In genomic region chr3:37468170-37468569, GRCm38 (mm10) we compare ENCODE assay signal across 9 mouse cellular contexts. TPM values are rescaled to one million over a fixed set of nuclear protein-coding genes. Genes with fewer than 3 reads are reported as not detected.
DNase-seq lines count a peak whose midpoint lies in the region; ATAC-seq and TF ChIP-seq lines count a peak whose summit lies in the region.
"Had no signal": no experiment of that assay in that cellular context is flagged by ENCODE, and none has a peak within 500 bp of the region (broad histone marks: within the 10 kb centered on the region; RNA-seq: fewer than 3 reads in every experiment).

No protein-coding gene starts in this region.

- peak; percentile 61 for TF ChIP-seq CTCF in lung, embryonic 14.5 days (IDR thresholded peaks at IDR 0.05; ENCODE audit: low read depth)

- no peak overlapping the region for H3K27ac ChIP-seq in embryonic facial prominence, embryonic 11.5 days (replicated peaks; ENCODE audit: low read depth, low read length)
- no peak overlapping the region for H3K27ac ChIP-seq in embryonic facial prominence, embryonic 10.5 days (replicated peaks)
- no peak overlapping the region for H3K27ac ChIP-seq in lung, embryonic 14.5 days (ENCODE audit: low read depth)
- H3K27ac ChIP-seq in neural tube, embryonic 15.5 days (replicated peaks), result no peak overlapping the region
- H3K27ac ChIP-seq: embryonic facial prominence, embryonic 13.5 days had no signal

- H3K4me2 ChIP-seq in embryonic facial prominence, embryonic 11.5 days (ENCODE audit: low read depth, low read length), result no peak overlapping the region
- no peak overlapping the region for H3K4me2 ChIP-seq in lung, embryonic 14.5 days
- no peak overlapping the region for H3K4me2 ChIP-seq in neural tube, embryonic 15.5 days
- H3K4me2 ChIP-seq: embryonic facial prominence, embryonic 13.5 days had no signal

- H3K36me3 ChIP-seq in embryonic facial prominence, embryonic 11.5 days (replicated peaks; ENCODE audit: control insufficient read depth, insufficient read depth, low read depth, low read length), result no peaks in the 10 kb centered on the region
- H3K36me3 ChIP-seq in embryonic facial prominence, embryonic 10.5 days (replicated peaks), result peaks cover 6% of the 10 kb centered on the region; the same call in 1 of the 2 replicates
- H3K36me3 ChIP-seq in lung, embryonic 14.5 days (ENCODE audit: insufficient read depth), result peaks cover 9% of the 10 kb centered on the region; the same call in 1 of the 2 replicates
- H3K36me3 ChIP-seq in neural tube, embryonic 15.5 days, result no peaks in the 10 kb centered on the region

- no peak overlapping the region for H3K4me3 ChIP-seq in embryonic facial prominence, embryonic 11.5 days (ENCODE audit: low read depth, low read length)
- no peak overlapping the region for H3K4me3 ChIP-seq in embryonic facial prominence, embryonic 10.5 days
- H3K4me3 ChIP-seq in lung, embryonic 14.5 days (ENCODE audit: low read depth, low read length), result no peak overlapping the region
- no peak overlapping the region for H3K4me3 ChIP-seq in neural tube, embryonic 15.5 days (replicated peaks)
- H3K4me3 ChIP-seq: embryonic facial prominence, embryonic 13.5 days had no signal

- H3K27me3 ChIP-seq in embryonic facial prominence, embryonic 11.5 days (ENCODE audit: control insufficient read depth, insufficient read depth, low read length), result no peaks in the 10 kb centered on the region
- no peaks in the 10 kb centered on the region for H3K27me3 ChIP-seq in embryonic facial prominence, embryonic 10.5 days (replicated peaks; ENCODE audit: low read depth, poor library complexity, severe bottlenecking)
- H3K27me3 ChIP-seq in lung, embryonic 14.5 days (ENCODE audit: insufficient read depth, low read length), result no peaks in the 10 kb centered on the region
- H3K27me3 ChIP-seq in neural tube, embryonic 15.5 days (replicated peaks), result no peaks in the 10 kb centered on the region
- H3K27me3 ChIP-seq: embryonic facial prominence, embryonic 13.5 days had no signal

- H3K9me3 ChIP-seq in embryonic facial prominence, embryonic 11.5 days (replicated peaks; ENCODE audit: control insufficient read depth, low read length), result no peaks in the 10 kb centered on the region
- no peaks in the 10 kb centered on the region for H3K9me3 ChIP-seq in embryonic facial prominence, embryonic 10.5 days
- no peaks in the 10 kb centered on the region for H3K9me3 ChIP-seq in lung, embryonic 14.5 days (ENCODE audit: low read depth, low read length)
- no peaks in the 10 kb centered on the region for H3K9me3 ChIP-seq in neural tube, embryonic 15.5 days (replicated peaks)
- H3K9me3 ChIP-seq: embryonic facial prominence, embryonic 13.5 days had no signal

- no peak for ATAC-seq in embryonic facial prominence, embryonic 11.5 days (replicated peaks; ENCODE audit: insufficient number of reproducible peaks, low FRiP score, low TSS enrichment, low read depth)
- ATAC-seq in lung, embryonic 14.5 days (ENCODE audit: insufficient read depth), result no peak
- ATAC-seq in neural tube, embryonic 15.5 days (ENCODE audit: low FRiP score), result peak; percentile 79

- H3K4me1 ChIP-seq in embryonic facial prominence, embryonic 11.5 days (ENCODE audit: control insufficient read depth, insufficient read depth, low read length), result no peaks in the 10 kb centered on the region
- no peaks in the 10 kb centered on the region for H3K4me1 ChIP-seq in embryonic facial prominence, embryonic 10.5 days
- no peaks in the 10 kb centered on the region for H3K4me1 ChIP-seq in lung, embryonic 14.5 days (ENCODE audit: insufficient read depth)
- H3K4me1 ChIP-seq in neural tube, embryonic 15.5 days, result no peaks in the 10 kb centered on the region
- H3K4me1 ChIP-seq: embryonic facial prominence, embryonic 13.5 days had no signal

- peak; percentile 22 for DNase-seq in embryonic facial prominence, embryonic 11.5 days (ENCODE audit: low spot score)
- DNase-seq in embryonic facial prominence, embryonic 10.5 days (ENCODE audit: low spot score), result no peak
- DNase-seq in lung, embryonic 14.5 days, result peak; percentile 37
- no peak for DNase-seq in lung, postnatal 14 days
- peak; percentile 7 for DNase-seq in embryo, embryonic 11.5 days (ENCODE audit: low read depth, low spot score)
- no peak for DNase-seq in right cerebral cortex, adult 2 months (ENCODE audit: low spot score in 2 of 2)
- no peak for DNase-seq in heart, adult 18-20 months

- WGBS in embryonic facial prominence, embryonic 11.5 days, result 88% methylated on average over 2 of the region's 2 CpGs
- WGBS in embryonic facial prominence, embryonic 10.5 days, result 89% methylated on average over 2 of the region's 2 CpGs
- WGBS in lung, embryonic 14.5 days, result 91% methylated on average over 2 of the region's 2 CpGs
- 92% methylated on average over 2 of the region's 2 CpGs for WGBS in neural tube, embryonic 15.5 days

- H3K9ac ChIP-seq in embryonic facial prominence, embryonic 11.5 days (replicated peaks; ENCODE audit: low read length), result no peak overlapping the region
- H3K9ac ChIP-seq in lung, embryonic 14.5 days, result no peak overlapping the region
- no peak overlapping the region for H3K9ac ChIP-seq in neural tube, embryonic 15.5 days (replicated peaks)
- H3K9ac ChIP-seq: embryonic facial prominence, embryonic 13.5 days had no signal

RNA-seq across cellular contexts. Expression of gene Nudt6, which starts 48.2 kb away (rescaled TPM):
- 3.6 and 3.8 TPM in 2 replicates for polyA plus RNA-seq in embryonic facial prominence, embryonic 11.5 days (2014; fragmentation: Nextera tagmentation; extraction: Ambion mirVana)
- 3.6 and 4.2 TPM in 2 replicates for polyA plus RNA-seq in embryonic facial prominence, embryonic 10.5 days (2016; fragmentation: Nextera tagmentation; extraction: Ambion mirVana)
- 4.6 and 7.4 TPM in 2 replicates for polyA plus RNA-seq in lung, embryonic 14.5 days (2014; fragmentation: Nextera tagmentation; extraction: Ambion mirVana)
- 9.3 and 10.5 TPM in 2 replicates for polyA plus RNA-seq in neural tube, embryonic 15.5 days (2015; fragmentation: Nextera tagmentation; extraction: Ambion mirVana)
- 10 to 100 TPM; 34.0 to 37.3 TPM for total RNA-seq in heart, adult 18-20 months (2021)

RNA-seq across cellular contexts. Expression of gene Spata5, which starts 48.5 kb away (rescaled TPM):
- 52.9 and 57.6 TPM in 2 replicates for polyA plus RNA-seq in embryonic facial prominence, embryonic 11.5 days (2014; fragmentation: Nextera tagmentation; extraction: Ambion mirVana)
- polyA plus RNA-seq in embryonic facial prominence, embryonic 10.5 days (2016; fragmentation: Nextera tagmentation; extraction: Ambion mirVana), result 49.8 and 51.7 TPM in 2 replicates
- 36.9 and 42.0 TPM in 2 replicates for polyA plus RNA-seq in lung, embryonic 14.5 days (2014; fragmentation: Nextera tagmentation; extraction: Ambion mirVana)
- polyA plus RNA-seq in neural tube, embryonic 15.5 days (2015; fragmentation: Nextera tagmentation; extraction: Ambion mirVana), result 29.5 and 31.7 TPM in 2 replicates
- 10 to 100 TPM; 12.0 to 17.3 TPM for total RNA-seq in heart, adult 18-20 months (2021)

Comparison
In these comparisons a context has a peak if more than half of its experiments do, and no peak if none do; other contexts are left out.
1. DNase-seq: peak in embryonic facial prominence, embryonic 11.5 days (single experiment), lung, embryonic 14.5 days (single experiment) and embryo, embryonic 11.5 days (single experiment); none in embryonic facial prominence, embryonic 10.5 days (single experiment), lung, postnatal 14 days (single experiment), right cerebral cortex, adult 2 months (0 of 2) and heart, adult 18-20 months (0 of 2).